Mouse (Mus musculus) large intestine, adult 2 months (tissue): ENCODE measurements around the gene Igsf9b. TPM values are rescaled to one million over a fixed set of nuclear protein-coding genes. Genes with fewer than 3 reads are reported as not detected.

ENCODE experiments used
- DNase-seq: peaks from one replicate; pipeline ENCODE4 v3.0.0-alpha.2; 2012; ENCODE audit warnings: low read depth, low spot score
- WGBS: fragments of 180-500 bp; shearing (Covaris S2); methylation state at CpG from one replicate; pipeline ENCODE4 v1.1.7; 2018; 5-methylcytosine and 5-hydroxymethylcytosine counted together
- polyA plus RNA-seq: library from polyadenylated mRNA; depleted of rRNA; stranded (reverse); fragments of >200 nt; gene quantifications from 2 replicates; pipeline ENCODE4 v1.2.3, GENCODE M21; 2012

The Igsf9b gene
- polyA plus RNA-seq, 1 experiment: 1.4 TPM

DNA sequence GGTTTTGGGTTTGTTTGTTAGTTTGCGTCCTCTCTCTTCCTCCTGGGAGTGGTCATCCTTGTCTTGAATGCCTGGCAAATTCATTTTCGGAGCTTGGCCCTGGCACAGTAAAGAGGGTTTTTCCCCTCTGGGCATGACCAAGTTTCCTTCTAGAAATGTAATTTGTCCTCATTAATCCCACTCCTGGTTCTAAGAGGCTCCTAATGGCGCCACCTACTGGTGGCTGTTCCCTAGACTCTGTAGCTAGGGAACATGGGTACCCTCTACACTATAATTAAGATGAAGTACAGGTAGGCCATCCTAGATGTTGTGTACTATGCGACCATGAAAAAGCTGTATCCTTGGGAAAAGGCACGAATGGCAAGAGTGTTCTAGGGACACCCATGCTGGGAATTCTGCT lies 11.6 kb upstream of the Igsf9b start:
- DNase-seq: no peak
- 40% methylated on average over 5 of the region's 5 CpGs for WGBS

DNA sequence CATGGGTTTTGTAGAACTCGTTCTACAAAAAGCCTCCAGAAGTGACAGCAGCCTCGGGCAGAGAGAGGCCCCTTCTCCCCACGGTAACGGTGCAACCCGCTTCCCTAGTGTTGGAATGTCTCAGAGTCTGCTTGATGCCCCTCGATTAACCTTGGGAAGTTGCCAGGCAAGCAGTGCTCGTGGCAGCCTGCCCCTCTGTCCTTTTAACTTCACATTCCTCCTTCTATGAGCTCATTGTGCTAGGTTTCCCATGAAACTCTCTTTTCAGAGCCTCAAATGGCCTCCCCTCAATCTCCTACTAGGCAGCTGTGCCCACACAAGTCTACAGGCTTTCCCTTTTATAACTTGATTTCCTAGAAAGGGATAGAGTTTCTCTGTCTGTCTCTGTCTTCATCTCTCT lies 10.6 kb upstream of the Igsf9b start:
- no peak for DNase-seq
- WGBS: 25% methylated on average over 7 of the region's 7 CpGs

DNA sequence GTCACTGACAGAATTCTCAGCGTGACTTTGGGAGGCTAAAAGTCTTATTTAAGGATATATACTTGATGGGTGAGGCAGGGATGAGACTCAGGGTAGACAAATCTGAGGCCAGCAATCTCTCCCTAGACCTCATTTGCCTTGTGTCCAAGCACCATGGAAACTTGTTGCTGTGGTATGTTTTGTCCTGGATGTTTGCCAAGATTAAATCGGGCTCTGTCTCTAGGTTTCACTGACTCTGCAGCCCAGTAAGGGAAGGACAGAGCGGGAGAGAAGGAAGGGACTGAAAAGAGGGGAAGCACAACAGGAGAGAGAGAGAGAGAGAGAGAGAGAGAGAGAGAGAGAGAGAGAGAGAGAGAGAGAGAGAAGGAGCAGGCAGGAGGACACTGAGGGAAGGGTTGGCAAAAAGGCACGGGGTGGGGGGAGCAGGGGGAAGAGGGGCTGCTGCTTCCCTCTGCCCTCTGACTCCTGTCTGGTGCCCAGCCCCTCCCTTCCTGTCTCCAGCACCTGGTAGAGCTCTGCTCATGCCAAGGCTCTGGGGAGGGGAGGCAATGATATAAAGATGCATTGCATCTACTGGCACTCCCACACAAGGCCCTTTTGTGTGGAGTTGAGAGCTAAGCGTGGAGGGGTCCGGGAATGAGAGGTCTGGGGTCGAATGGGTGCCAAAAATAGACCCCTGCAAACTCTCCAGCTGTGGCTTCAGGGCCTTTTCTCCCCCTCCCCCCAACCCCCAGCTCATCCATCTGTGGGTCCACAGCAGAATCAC lies 9.3 kb upstream of the Igsf9b start:
- WGBS: 43% methylated on average over 7 of the region's 7 CpGs
- DNase-seq: no peak

DNA sequence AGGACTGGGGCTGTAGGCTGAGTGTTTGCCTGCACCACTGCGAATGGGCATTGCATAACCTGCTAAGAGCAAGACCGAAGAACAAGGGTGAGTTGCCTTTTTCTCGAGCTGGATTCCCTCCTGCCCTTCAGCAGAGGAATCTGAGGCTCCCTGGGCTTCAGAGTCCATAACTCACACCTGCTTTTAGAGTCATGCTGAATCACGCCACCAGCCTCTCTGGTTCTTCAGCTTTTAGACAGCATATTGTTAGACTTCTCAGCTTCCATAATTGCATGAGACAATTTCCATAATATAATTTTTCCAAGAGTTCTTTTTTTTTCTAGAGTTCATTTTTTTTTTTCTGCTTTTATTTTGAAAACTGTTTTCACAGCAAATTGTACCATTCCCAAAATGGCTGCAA lies 4.6 kb upstream of the Igsf9b start:
- DNase-seq: no peak
- 70% methylated on average over 4 of the region's 4 CpGs for WGBS

DNA sequence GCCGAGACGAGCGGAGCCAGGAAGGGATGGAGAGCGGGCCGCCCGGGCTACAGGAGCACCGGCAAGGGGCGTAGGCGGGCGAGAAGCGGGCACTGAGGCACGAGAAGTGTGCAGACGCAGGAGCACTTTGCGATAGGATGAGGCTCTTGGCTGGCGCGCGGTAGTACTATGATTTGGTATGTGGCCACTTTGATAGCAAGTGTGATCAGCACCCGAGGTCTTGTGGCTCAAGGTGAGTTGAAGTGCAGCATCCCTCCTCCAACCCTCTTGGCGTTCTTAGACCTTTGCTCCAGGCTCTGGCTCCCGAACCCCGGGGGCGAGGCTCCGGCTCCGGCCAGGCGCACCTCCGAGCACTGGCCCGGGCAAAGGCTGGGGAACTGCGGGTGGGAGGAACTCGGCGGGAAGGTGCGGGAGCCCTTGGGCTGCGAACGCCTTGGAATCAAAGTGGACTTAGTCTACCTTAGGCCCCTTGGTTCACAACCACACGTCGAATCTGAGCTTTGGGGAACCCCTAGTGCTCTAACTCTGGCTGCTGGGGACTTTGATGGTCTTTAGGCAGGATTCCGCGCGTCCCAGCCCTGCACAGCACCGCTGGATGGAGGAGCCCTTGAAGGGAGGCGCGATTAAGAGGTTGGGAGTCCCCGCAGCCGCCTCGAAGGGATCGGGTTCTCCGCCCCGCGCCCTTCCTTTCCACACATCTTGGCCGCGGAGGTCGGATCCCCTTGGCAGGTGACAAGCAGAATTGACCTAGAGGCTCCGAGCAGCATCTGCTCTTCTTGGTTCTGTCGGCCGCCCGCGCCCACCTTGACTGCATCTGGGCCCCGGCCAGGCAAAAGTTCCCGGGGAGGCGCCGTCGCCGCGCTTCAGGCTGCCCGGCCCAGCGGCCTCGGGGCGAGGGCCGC lies 533 bp downstream of the Igsf9b start:
- no peak for DNase-seq
- WGBS: under 1% methylated on average over 68 of the region's 68 CpGs

DNA sequence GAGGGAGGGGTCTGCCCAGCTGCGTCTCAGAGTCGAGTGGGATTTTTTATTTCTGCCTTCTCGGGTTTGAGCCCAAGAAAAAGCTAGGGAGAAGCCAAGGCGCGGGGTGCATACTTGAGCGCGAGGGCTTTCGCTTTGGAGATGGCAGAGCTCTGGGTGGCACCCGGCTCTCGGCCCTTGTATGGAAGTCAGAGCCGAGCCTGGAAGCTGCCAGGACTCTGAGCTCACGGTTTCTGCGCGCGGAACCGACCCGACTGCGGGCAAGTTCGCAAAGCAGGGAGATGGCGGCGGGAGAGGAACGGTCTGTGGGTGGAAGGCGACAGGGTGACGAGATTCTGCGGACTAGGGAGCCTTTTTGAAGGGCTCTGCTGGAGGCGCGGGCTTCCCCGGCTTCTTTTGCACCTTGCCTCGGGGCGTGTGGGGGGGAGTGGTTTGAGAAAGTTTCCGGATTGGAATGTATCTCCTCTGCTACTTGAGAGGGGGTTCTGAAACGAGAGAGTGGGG lies 1.2 kb downstream of the Igsf9b start:
- no peak for DNase-seq
- 1% methylated on average over 32 of the region's 32 CpGs for WGBS

DNA sequence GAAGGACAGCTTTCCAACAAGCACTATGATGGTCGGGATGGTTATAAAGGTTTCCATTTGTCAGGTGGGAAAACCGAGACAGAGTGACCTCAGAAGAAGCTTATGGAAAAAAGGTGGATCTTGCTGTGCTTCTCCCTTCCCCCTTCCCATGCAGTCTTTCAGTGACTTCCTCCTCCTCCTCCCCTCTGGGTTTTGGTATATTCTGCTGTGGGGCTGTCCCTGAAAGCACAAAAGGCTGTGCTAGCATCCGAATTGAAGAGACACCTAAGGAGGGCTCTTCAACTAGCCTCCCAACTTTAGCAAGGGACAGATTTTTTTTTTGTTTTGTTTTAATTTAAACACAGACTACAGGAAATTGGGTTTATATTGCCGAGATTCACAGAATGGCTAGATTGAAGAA lies 1.7 kb downstream of the Igsf9b start:
- no peak for DNase-seq
- 8% methylated on average over 4 of the region's 4 CpGs for WGBS

DNA sequence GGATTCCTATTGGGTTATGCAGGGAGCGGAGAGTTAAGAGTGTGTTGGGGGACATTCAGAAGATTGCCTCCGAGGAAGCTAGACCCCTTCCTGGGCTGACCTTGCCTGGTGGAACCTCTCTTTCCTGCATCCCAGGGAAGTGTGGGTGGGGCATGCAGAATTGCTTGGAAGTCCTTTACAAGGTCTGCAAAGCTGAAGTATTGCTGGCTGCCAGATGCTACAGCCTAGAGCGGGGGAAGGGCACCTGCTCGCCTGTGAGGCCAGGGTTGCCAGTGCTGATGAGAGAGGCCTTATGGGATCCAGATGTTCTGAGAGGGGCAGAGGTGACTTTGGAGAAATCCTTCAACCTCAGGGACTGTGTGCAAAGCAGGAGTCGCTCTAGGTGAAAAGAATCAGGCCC lies 2.5 kb downstream of the Igsf9b start:
- WGBS: 60% methylated on average over 5 of the region's 5 CpGs
- no peak for DNase-seq

DNA sequence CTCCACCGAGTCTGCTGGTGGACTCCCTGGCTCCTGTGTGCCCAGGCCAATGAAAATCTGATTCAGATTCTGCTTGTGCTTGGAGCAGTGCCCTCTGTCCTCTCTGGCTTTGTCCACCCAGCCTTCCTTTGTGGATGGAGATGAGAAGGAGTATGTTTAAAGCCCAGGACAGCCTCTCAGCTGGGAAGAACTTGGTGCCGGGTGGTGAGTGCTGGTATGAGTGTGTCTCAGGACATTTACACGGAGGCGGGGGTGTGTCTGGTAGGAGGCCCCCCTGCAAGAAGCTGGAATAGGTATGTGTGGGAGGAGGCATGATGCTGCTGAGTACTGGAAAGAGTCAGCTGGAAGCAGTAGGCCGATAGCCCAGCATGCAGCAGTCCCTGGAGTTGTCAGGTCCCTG lies 3.3 kb downstream of the Igsf9b start:
- 77% methylated on average over 5 of the region's 5 CpGs for WGBS
- no peak for DNase-seq

DNA sequence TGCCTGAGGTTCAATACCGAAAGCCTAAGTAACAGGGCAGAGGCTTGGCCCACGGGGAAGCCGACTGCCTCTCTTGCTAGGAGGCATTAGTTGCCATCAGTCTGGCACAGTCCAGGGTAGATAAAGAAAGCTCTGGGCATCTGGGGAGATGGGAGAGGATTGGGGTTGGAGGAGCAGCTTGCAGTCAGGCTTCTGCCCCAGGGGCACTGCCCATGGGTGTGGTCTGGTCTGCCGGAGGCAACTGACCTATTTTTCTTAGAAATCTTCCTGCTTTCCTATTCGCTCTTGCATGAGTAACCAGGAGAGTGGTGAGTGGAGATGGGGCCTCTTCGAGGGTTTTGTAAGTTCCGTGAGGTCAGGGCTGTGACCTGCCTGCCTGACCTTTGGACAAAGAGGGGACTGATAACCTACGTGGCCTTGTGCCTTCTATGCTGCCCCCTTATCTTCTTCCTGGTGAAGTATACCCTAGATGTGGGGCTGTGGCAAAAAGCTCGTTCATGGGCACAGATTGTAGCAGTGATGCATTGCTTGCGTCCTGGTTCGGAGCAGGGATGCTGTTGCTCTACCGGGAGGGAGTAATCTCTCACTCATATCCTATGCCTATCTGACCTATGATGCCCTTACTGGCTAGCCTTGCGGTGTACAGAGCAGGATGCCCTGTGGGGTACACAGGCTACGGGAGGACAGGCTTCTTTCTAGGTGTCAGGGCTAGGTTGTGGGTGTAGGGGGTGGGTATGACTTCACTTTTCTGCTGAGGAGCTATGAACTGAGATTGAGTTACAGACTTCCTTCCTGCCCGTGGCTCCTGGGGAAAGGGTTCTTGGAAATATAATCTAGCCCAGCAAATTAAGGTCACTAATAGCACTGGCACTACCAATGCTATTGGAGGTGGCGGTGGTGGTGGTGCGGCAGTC lies 4.8 kb downstream of the Igsf9b start:
- no peak for DNase-seq
- WGBS: 68% methylated on average over 17 of the region's 17 CpGs

DNA sequence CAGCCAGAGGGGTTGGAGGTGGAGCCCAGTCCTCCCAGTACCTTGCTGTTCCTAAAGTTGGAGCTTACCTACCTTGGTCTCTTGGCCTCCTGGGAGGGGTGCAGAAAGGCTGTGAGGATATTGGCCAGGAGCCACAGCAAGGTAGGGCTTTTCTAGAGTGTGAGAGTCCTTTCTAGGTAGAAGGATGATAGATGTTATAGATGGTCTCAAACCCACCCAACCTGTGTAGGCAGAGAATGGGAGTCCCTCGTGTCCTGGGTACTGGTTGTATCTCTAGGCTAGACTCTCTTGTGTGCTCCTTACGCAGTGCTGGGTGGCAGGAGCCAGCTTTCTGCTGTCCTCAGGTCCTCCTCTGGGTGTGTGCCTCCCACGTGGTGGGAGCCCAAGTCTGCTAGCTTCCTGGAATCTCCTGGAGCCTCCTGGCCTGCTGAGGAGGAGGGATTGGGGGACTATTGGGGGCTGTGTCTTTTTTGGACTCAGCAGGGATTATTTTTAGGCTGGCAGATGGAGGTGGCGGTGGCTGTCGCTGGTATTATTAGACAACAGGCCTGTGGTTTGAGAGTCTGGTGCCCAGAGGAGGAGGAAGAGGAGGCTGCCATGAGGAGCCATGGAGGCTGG lies 5.6 kb downstream of the Igsf9b start:
- no peak for DNase-seq
- WGBS: 60% methylated on average over 5 of the region's 5 CpGs

DNA sequence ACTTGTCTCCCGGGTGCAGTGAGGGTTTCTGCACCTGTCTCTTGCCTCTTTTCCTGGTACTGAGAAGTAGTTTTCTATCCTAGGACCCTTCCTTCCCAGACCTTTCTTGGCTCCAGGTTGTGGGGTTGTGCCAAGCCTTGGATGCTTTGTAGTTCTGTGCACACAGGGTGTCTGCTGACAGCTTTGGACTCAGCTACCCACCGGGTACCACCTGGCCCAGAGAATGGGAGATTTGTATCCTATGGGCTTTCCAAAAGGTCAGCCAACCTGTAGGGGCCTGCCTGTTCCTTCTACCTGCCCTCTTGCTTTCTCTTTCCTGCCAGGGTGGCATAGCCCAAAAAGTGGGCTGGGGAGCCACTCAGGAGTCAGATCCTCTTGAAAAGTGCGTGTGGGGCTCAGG lies 6.5 kb downstream of the Igsf9b start:
- no peak for DNase-seq

DNA sequence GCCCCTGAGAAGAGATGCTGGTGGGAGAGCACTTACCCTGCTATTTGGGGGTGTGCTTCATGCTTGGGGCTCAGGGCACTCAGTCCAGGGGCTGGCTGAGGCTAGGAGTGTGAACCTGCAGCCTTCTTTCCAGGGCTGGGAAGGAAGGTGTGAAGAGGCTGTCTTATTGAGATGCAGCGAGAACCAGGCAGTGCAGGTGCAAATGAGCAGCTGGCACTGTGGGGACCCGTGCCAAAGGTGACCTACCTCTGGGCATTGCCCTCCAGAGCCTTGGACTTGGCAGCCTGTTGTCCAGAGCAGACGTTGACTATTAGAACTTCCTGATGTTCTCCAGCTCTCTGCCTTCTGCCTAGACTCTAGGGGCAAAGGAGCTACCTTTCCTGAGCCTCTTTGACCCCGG lies 7.6 kb downstream of the Igsf9b start:
- WGBS: 16% methylated on average over 4 of the region's 4 CpGs
- DNase-seq: no peak

More for the DNA sequence above, 6.5 kb downstream of the Igsf9b start:
- 65% methylated on average over 3 of the region's 3 CpGs for WGBS

DNA sequence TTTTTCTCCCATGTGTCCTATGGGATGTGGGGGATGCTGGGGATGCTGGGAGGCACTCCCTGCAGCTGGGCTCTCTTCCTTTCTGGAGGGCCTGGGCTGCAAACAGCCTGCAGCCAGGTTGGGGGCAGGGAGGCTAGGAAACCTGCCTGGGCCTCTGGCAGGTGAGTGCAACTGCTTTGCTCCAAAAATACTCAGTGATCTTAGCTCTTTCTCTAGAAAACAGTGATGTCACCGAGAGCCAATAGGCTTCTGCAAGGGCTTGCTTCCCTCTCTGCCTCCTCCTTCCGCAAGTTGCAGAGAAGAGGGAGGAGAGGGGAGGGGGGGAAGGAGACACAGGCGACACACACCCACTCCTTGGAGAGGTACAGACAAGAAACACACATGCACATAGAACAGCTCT lies 8.3 kb downstream of the Igsf9b start:
- 39% methylated on average over 3 of the region's 3 CpGs for WGBS
- DNase-seq: no peak

DNA sequence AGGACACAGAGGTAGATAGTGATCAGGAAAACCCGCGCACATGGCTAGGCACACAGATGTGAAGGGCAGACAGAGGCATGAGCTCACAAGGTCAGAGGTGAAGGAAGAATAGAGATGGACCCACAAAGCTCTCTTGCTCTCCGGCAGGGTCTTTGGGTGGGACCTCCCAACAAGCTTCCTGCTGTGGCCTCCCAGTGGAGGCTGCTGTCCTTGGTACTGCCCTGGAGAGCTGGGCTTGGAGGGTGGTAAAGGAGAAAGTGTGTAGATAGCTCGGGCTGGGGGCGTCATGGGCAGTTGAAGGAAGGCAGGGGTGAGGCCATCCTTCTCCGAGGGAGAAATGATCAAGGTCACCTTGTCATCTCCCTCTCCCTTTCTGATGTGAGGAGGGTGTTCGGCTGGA lies 9.0 kb downstream of the Igsf9b start:
- no peak for DNase-seq
- 35% methylated on average over 7 of the region's 7 CpGs for WGBS

DNA sequence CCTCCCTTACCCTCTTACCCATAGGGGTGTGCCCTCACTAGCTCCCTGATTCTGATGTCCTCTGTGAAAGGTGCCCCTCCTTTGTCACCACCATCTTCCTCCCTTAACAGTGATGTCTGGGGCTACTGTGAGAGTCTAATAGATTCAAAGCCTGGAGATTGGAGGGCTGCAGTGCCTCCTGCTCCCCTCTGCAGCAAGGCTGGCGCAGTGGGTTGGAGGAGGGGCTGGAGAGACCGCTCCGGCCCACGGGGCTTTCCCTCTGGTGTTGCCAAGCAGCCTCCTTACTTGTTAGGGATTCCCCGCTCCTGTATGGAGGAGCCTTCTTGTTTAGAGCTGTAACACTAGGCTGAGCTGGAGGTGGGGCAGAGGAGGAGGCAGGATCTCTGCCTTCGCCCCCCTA lies 9.6 kb downstream of the Igsf9b start:
- DNase-seq: no peak
- WGBS: 52% methylated on average over 6 of the region's 6 CpGs

DNA sequence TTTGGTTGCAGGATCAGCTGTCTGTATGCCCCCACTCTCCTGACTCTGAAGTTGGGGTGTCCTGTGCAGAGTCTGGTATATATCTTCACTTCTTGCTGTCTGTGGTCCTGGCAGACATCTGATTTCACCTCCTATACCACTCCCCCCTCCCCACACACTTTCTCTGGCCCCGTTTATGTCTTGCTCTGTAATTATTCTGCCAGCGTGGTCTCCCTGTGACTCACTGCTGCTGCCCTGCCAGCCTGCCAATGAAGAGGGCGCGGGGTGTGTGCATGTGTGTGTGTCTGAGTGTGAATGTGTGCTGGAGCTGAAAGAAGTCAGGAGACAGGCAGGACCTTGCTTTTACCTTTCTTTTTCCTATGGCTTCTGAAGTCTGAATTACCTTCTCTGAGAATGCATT lies 11.0 kb downstream of the Igsf9b start:
- DNase-seq: no peak
- WGBS: 57% methylated on average over 4 of the region's 4 CpGs

DNA sequence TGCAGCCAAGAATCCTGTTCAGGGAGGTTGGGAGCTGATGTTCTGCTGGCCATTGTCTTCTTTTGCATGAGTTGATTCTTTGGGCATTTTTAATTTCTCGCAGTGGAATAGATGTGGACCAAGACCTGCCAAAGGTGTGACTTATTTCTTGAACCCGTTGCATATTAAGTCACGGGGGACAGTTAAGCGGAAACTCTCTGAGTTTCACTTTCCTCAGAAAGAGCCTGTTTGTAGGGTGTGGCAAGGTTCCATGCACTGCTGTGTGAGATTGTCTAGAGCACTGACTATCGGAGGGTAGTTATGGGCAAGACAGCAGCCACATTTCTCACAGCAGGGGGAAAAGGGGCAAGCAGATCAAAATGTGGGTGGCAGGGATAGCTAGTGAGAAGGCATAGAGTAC lies 14.4 kb downstream of the Igsf9b start:
- WGBS: 75% methylated on average over 5 of the region's 5 CpGs
- DNase-seq: no peak

DNA sequence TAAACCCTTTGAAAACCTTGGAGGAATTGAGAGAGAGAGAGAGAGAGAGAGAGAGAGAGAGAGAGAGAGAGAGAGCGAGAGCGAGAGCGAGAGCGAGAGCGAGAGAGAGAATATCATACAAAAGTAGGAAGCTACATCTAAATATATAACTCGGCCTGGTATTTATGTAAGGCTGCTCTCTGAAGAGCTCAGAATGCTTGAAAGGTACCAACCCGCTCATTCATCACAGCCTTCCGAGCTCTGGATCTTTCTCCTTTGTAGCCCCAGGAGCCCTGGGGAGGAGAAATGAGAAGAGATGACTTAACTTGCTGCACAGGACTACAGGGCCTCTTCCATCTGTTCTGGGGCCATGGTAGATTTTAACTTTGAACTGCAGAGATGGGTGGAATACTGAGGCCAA lies 22.3 kb downstream of the Igsf9b start:
- no peak for DNase-seq
- 90% methylated on average over 8 of the region's 8 CpGs for WGBS
